Mouse (Mus musculus) forebrain, embryonic 15.5 days (tissue): ENCODE measurements around the gene Bcor. TPM values are rescaled to one million over a fixed set of nuclear protein-coding genes. Genes with fewer than 3 reads are reported as not detected.
A peak's percentile ranks its signal among the peaks of the same experiment; 100 is the strongest.

Source experiments
- ATAC-seq: fragments of 200-750 bp; cut with Nextera tagmentation; replicated peaks from 2 replicates; pipeline ENCODE4 v1.8.0; 2017; ENCODE audit warnings: mild to moderate bottlenecking, moderate TSS enrichment, moderate library complexity
- H3K27ac ChIP-seq: fragments of 300-500 bp; sonication (generic); replicated peaks from 2 replicates; pipeline ENCODE4 v1.5.1; 2015; ENCODE audit warnings: mild to moderate bottlenecking, inconsistent platforms
- H3K27me3 ChIP-seq: fragments of 300-500 bp; sonication (generic); 2 replicates; pipeline ENCODE4 v1.6.1; 2015; ENCODE audit warnings: inconsistent platforms
- H3K36me3 ChIP-seq: fragments of 300-500 bp; sonication (generic); 2 replicates; pipeline ENCODE4 v1.6.1; 2015; ENCODE audit warnings: mild to moderate bottlenecking, inconsistent platforms
- H3K4me1 ChIP-seq: fragments of 300-500 bp; sonication (generic); 2 replicates; pipeline ENCODE4 v1.6.1; 2015; ENCODE audit warnings: inconsistent platforms
- H3K4me2 ChIP-seq: fragments of 300-500 bp; sonication (generic); replicated peaks from 2 replicates; pipeline ENCODE4 v1.6.1; 2015; ENCODE audit warnings: mild to moderate bottlenecking, inconsistent platforms
- H3K4me3 ChIP-seq: fragments of 300-500 bp; sonication (generic); 2 replicates; pipeline ENCODE4 v1.5.1; 2015; ENCODE audit warnings: mild to moderate bottlenecking, inconsistent platforms
- H3K9ac ChIP-seq: fragments of 300-500 bp; sonication (generic); replicated peaks from 2 replicates; pipeline ENCODE4 v1.6.1; 2015; ENCODE audit warnings: mild to moderate bottlenecking, inconsistent platforms
- H3K9me3 ChIP-seq: fragments of 300-500 bp; sonication (generic); 2 replicates; pipeline ENCODE4 v1.6.1; 2016; ENCODE audit warnings: inconsistent platforms
- WGBS: fragments of 180-500 bp; shearing (Covaris S2); methylation state at CpG from one replicate; pipeline ENCODE4 v1.1.7; 2015; ENCODE audit warnings: mixed read lengths; 5-methylcytosine and 5-hydroxymethylcytosine counted together
- polyA plus RNA-seq: library from polyadenylated mRNA; unstranded; fragments of >200 nt; fragmentation: Nextera tagmentation; extraction: Ambion mirVana; gene quantifications from 2 replicates; pipeline ENCODE4 v1.2.1, GENCODE M21; 2015

The Bcor gene
- polyA plus RNA-seq, 1 experiment from 2014 or later = 18.6 TPM

DNA sequence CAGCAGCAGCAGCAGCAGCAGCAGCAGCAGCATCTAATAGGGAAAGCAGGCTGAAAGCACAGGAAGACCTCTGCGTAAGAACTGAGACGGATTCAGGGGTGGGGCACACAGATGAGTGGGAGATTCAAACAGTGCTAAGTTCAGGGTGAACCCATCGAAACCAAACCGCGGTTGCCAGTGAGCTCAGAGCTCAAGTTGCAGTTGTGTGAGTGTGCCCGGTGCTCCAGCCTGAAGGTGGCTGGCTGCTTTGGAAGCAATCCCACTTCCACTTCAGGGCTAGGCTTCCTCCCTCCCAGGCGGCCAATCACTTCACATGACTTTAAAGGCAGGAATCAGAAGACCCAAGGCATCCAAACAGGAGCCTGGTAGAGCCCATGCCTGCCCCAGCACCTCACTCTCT lies 44.0 kb downstream of the Bcor start:
- ATAC-seq = no peak
- Histone ChIP-seq H3K36me3 (no peaks in the 10 kb centered on the region), H3K4me2 (no peak overlapping the region), H3K9ac (no peak overlapping the region), H3K4me3 (no peak overlapping the region), H3K9me3 (no peaks in the 10 kb centered on the region), H3K27me3 (no peaks in the 10 kb centered on the region), H3K27ac (no peak overlapping the region), H3K4me1 (peaks cover 4% of the 10 kb centered on the region; the same call in 1 of the 2 replicates)
- WGBS = 27% methylated on average over 7 of the region's 7 CpGs

GRCm38 (mm10) chrX:12112166-12112565 lies 48.0 kb downstream of the Bcor start:
- no peaks in the 10 kb centered on the region for H3K27me3 ChIP-seq
- peaks cover 4% of the 10 kb centered on the region; the same call in 1 of the 2 replicates for H3K4me1 ChIP-seq
- no peaks in the 10 kb centered on the region for H3K36me3 ChIP-seq
- WGBS = 74% methylated on average over 4 of the region's 4 CpGs
- no peak overlapping the region for H3K27ac ChIP-seq
- ATAC-seq = no peak
- H3K9me3 ChIP-seq = no peaks in the 10 kb centered on the region
- H3K9ac ChIP-seq = no peak overlapping the region
- no peak overlapping the region for H3K4me3 ChIP-seq
- H3K4me2 ChIP-seq = no peak overlapping the region

GRCm38 (mm10) chrX:12110518-12110917 lies 49.6 kb downstream of the Bcor start:
- no peak overlapping the region for H3K4me2 ChIP-seq
- H3K27me3 ChIP-seq = no peaks in the 10 kb centered on the region
- no peaks in the 10 kb centered on the region for H3K4me1 ChIP-seq
- WGBS = 86% methylated on average over 6 of the region's 6 CpGs
- H3K9me3 ChIP-seq = no peaks in the 10 kb centered on the region
- H3K4me3 ChIP-seq = no peak overlapping the region
- H3K27ac ChIP-seq = no peak overlapping the region
- no peak for ATAC-seq
- no peak overlapping the region for H3K9ac ChIP-seq
- H3K36me3 ChIP-seq = no peaks in the 10 kb centered on the region

DNA sequence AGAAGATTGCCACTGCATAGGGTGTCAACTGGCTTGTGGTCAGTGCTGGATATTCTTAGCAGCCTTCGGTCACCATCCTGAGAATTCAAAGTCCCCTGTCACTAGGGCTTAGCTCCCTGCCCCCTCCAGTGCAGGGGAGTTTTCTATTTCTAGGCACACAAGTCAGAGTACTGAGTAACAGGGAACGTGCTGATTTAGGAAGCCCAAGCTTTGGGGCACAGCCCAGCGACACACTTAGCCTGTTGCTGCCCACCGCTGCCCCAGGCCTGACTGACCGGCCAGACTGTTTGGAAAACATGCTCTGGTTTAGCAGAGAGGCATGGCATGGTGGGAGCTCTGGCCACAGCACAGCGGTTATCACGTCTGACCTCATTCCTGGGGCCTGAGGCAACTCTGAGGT lies 54.8 kb downstream of the Bcor start:
- no peak for ATAC-seq
- Histone ChIP-seq H3K4me1 (no peaks in the 10 kb centered on the region), H3K36me3 (no peaks in the 10 kb centered on the region), H3K27ac (no peak overlapping the region), H3K9me3 (no peaks in the 10 kb centered on the region), H3K4me2 (no peak overlapping the region), H3K9ac (no peak overlapping the region), H3K4me3 (no peak overlapping the region), H3K27me3 (no peaks in the 10 kb centered on the region)
- 82% methylated on average over 7 of the region's 7 CpGs for WGBS

DNA sequence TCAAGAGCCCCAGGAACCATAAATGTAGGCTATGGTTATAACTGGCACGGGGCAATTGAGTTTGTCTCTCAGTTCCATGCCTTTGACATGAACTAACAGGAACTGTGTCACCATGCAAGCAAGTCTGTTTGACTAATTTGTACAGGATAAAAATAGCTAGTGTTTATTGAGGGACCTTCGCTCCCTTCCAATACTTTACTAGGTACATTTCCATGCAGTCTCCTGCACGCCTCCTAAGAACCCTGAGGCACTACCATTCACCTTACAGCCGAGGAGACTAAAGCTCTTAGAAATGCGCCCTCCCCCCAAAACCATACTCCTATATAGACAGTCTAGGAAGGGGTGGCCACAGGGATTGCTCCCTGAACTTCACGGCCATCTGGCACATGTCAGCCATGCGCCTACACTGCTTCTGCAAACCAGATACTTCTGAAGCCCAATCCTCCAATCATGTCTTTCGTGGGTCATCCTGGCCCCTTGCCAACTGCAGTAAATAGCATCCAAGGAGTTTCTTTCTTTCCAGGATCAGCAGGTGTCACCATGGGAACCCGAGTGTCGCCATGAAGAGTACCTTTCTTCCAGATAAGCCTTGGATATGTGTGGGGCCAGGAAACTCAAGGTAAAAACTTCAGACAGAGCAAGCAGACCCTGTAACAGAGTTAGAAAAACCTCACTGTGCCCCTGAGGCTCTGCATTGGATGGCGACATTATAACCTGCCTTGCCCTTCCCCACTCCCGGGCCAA lies 63.2 kb downstream of the Bcor start:
- Histone ChIP-seq H3K9me3 (no peaks in the 10 kb centered on the region), H3K36me3 (no peaks in the 10 kb centered on the region), H3K27ac (no peak overlapping the region), H3K4me1 (no peaks in the 10 kb centered on the region; the same call in 1 of the 2 replicates), H3K4me2 (no peak overlapping the region), H3K4me3 (no peak overlapping the region), H3K27me3 (peaks cover under 1% of the 10 kb centered on the region; the same call in 1 of the 2 replicates), H3K9ac (no peak overlapping the region)
- no peak for ATAC-seq
- WGBS = 71% methylated on average over 12 of the region's 12 CpGs

GRCm38 (mm10) chrX:12093371-12093770 lies 66.8 kb downstream of the Bcor start:
- H3K4me1 ChIP-seq = peaks cover 24% of the 10 kb centered on the region
- no peak overlapping the region for H3K9ac ChIP-seq
- no peak overlapping the region for H3K4me3 ChIP-seq
- no peaks in the 10 kb centered on the region for H3K9me3 ChIP-seq
- H3K27me3 ChIP-seq = peaks cover 11% of the 10 kb centered on the region
- no peak for ATAC-seq
- H3K36me3 ChIP-seq = no peaks in the 10 kb centered on the region
- H3K27ac ChIP-seq = no peak overlapping the region
- WGBS = 89% methylated on average over 4 of the region's 4 CpGs
- H3K4me2 ChIP-seq = no peak overlapping the region

DNA sequence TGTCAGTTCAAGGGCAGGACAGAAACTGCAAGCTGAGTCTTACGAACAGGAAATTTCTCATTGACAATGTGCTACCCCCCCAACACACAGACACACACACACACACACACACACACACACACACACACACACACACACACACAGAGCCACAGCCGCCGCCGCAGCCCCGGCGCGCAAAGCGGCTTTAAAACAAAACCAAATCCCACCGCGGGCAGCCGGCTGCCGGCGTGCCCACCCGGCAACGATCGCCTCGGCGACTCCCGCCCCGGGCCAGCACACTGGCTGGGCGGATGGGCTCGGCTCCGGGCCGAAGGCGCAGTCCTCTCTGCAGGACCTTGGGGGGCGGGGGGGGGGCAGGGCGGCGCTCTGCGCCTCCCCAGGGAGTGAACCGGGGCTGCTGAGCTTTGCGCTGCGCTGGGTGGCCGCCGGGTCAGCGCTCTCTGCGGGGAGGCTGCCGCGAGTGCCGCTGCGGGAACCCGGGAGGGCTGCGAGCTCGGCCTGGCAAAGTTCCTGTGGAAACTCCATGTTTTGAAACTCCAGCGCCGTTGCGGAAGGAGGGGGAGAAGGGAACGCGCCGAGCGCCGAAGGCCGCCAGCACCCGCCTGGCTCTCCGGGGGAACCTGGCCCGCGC lies 68.6 kb downstream of the Bcor start:
- 3% methylated on average over 48 of the region's 56 CpGs for WGBS
- H3K9me3 ChIP-seq = no peaks in the 10 kb centered on the region
- peak overlapping the region; percentile 98 for H3K27ac ChIP-seq
- no peak for ATAC-seq
- peak overlapping the region; percentile 58 for H3K9ac ChIP-seq
- peaks cover 34% of the 10 kb centered on the region for H3K4me1 ChIP-seq
- H3K4me2 ChIP-seq = peak overlapping the region; percentile 86
- H3K4me3 ChIP-seq = peak overlapping the region; percentile 48
- H3K36me3 ChIP-seq = no peaks in the 10 kb centered on the region
- H3K27me3 ChIP-seq = peaks cover 16% of the 10 kb centered on the region

- Histone ChIP-seq H3K9ac (peak overlapping the region; percentile 58), H3K4me2 (peak overlapping the region; percentile 86), H3K27me3 (peaks cover 18% of the 10 kb centered on the region), H3K9me3 (no peaks in the 10 kb centered on the region), H3K36me3 (no peaks in the 10 kb centered on the region), H3K27ac (peak overlapping the region; percentile 98), H3K4me3 (peak overlapping the region; percentile 48), H3K4me1 (peaks cover 40% of the 10 kb centered on the region)
- WGBS = 2% methylated on average over 40 of the region's 47 CpGs
- peak; percentile 41 for ATAC-seq
Observed at GRCm38 (mm10) chrX:12090871-12091404, 69.2 kb downstream of the Bcor start.

DNA sequence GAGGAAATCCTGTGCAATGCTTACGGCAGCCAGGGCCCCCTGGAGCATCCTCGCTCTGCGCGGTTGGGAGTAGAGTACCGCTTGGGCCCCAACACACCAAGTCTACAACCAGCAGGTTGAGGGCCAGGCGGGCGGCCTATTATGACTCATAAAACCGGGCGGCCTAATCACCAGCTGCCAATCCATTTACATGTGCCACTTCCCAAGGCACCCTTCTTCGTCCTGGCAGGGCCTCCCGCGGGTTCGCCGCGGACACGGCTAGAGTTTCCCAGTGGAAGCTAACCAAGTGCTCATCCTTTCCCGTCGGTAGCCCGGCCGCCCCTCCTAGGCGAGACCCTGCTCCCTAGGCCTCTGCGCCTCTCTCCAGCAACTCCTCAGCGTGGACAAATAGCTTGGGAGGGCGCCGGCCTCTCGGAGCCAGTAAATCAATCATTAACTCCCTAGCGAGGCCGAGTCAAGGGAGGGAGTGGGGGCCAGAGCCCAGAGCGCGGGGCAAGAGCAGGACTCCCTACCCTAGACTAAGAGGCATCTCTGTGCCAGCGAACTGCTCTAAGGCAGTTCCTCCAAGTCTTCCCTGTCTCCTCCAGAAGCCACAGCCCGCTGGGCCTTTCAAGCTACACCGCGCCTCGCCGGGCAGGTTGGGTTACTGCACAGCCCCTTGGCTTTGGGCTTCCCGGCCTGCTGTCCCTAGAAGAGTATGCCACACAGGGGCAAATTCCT lies 69.8 kb downstream of the Bcor start:
- Histone ChIP-seq H3K9me3 (no peaks in the 10 kb centered on the region), H3K4me2 (peak overlapping the region; percentile 86), H3K9ac (peak overlapping the region; percentile 58), H3K36me3 (no peaks in the 10 kb centered on the region), H3K27me3 (peaks cover 18% of the 10 kb centered on the region), H3K4me1 (peaks cover 46% of the 10 kb centered on the region), H3K27ac (peak overlapping the region; percentile 98), H3K4me3 (peak overlapping the region; percentile 48)
- peak; percentile 5; the same call in 1 of the 2 replicates for ATAC-seq
- WGBS = 4% methylated on average over 37 of the region's 37 CpGs

DNA sequence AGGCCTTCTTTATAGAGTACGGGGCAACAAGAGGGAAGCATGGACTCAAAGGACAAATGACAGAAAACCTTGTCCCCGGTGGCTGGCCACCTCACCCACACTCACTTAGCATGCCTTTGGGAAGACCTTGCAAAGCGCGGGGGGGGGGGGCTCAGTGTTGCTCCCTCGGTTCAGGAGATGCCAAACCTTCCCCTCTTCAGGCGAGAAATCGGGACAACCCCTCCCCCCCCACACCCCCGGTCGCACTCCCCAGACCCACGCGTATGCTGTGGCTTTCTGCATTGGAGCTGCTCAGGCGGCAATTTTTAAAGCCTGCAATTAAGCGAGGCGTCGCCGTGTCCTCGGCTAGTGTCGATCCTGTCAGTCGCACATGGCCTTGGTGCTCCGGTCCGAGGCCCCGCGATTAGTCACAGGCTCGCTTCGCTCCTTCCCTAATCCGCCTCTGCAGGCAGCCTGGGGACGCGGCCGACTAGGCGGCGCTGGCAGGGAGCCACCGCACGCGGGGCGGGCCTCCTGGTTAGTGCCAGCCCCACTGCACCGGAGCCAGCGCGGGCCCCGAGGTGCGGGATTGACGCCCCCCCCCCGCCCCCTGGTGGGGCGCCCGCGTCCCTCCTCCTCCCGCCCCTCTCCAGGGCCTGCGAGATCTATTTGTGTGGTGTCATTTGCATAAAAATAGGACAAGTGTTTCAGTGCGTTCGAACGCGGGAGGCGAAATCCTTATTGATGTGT lies 70.6 kb downstream of the Bcor start:
- no peaks in the 10 kb centered on the region for H3K36me3 ChIP-seq
- 4% methylated on average over 51 of the region's 52 CpGs for WGBS
- peak overlapping the region; percentile 98 for H3K27ac ChIP-seq
- peak overlapping the region; percentile 86 for H3K4me2 ChIP-seq
- no peaks in the 10 kb centered on the region for H3K9me3 ChIP-seq
- peak overlapping the region; percentile 48 for H3K4me3 ChIP-seq
- peak overlapping the region; percentile 24 for H3K9ac ChIP-seq
- ATAC-seq = peak; percentile 36
- peaks cover 21% of the 10 kb centered on the region for H3K27me3 ChIP-seq
- H3K4me1 ChIP-seq = peaks cover 49% of the 10 kb centered on the region

- Histone ChIP-seq H3K27ac (peak overlapping the region; percentile 98), H3K36me3 (no peaks in the 10 kb centered on the region), H3K4me3 (peak overlapping the region; percentile 51), H3K4me1 (peaks cover 49% of the 10 kb centered on the region), H3K4me2 (peak overlapping the region; percentile 86), H3K27me3 (peaks cover 23% of the 10 kb centered on the region), H3K9me3 (no peaks in the 10 kb centered on the region), H3K9ac (peak overlapping the region; percentile 66; the same call in 1 of the 2 replicates)
- no peak for ATAC-seq
- 3% methylated on average over 12 of the region's 13 CpGs for WGBS
Observed at GRCm38 (mm10) chrX:12089027-12089340, 71.2 kb downstream of the Bcor start.
